Mouse (Mus musculus) spleen, adult 12 weeks (tissue): ENCODE data around the gene Bnip3.

Experiments used
- DNase-seq: peaks from one replicate; pipeline ENCODE4 v3.0.0; 2022; ENCODE audit warnings: low spot score

Bnip3 gene

DNA sequence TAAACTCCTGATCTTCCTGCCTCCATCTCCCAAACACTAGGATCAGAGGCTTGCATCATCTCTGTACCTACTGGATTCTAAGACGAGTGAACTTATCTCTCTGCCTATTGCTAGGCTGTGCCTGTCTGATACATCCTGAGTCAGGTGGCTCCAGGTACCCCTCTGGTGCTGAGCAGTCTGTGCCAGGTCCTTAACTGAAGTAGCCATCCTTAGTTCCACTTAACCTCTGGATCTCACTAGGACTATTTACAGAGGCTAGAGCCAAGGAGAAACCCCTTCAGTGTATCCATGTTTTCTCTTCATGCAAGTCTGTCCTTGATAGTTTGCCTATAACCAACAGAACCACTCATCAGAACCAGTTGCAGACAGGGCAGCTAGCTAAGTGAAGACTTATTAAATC, 2.9 kb downstream of the Bnip3 start:
- no peak for DNase-seq

DNA sequence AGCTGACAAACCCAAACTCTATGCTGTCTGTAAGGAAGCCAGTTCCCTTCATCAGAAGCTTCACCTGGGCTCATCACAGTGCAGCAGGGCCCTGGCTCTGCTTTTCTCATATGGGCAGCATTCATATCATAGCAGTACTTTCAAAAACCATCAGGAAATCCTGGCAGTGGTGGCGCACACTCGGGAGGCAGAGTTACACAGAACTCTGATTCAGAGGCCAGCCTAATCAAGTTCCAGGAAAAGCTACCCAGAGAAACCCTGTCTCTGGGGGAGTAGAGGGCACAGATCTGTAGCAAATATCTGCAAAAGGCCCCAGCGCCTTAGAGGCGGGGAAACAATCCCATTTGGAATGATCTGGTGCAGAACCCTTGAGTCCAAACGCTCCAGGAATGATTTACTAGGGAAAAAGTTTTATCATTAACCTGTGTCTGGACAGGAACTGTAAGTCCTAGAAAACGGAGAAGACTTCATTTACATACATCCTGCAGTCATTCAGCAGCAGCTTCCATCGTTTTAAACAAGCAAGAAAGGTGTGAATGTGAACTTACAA, 5.4 kb downstream of the Bnip3 start:
- no peak for DNase-seq

DNA sequence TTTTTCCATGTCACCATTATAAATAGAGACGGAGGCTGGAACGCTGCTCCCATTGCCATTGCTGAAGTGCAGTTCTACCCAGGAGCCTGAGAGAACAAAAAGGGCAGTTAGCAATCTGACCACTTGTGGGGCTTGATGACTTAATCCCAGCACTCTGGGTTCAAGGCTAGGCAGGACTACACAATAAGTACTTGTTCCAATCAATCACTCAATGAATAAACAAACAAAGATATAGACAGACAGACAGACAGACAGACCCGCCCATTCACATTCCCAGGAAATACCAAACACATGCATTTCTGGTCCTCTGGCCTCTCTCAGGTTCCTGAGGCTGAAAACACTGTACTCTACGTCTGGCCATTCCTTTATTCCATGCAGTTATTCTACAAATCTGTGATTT, 10.6 kb downstream of the Bnip3 start:
- no peak for DNase-seq

DNA sequence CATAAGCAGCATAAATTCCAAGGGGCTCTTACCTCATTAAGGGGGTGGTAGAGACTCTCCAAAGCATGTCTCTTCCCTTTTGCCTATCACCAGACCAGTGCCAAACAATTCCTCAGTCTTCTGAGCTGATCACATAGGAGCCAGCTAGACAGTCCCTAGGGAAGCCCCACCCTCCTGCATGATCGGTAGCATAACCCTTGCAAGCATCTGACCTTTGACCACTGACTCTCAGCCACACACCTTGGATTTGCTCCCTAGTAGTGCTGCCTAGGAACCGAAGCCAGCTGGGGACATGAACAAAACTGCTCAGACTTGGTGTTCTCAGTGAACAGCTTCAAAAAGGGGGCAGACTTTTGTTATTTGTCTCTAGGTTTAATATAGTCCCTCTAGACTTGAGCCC, 11.2 kb downstream of the Bnip3 start:
- DNase-seq = no peak

DNA sequence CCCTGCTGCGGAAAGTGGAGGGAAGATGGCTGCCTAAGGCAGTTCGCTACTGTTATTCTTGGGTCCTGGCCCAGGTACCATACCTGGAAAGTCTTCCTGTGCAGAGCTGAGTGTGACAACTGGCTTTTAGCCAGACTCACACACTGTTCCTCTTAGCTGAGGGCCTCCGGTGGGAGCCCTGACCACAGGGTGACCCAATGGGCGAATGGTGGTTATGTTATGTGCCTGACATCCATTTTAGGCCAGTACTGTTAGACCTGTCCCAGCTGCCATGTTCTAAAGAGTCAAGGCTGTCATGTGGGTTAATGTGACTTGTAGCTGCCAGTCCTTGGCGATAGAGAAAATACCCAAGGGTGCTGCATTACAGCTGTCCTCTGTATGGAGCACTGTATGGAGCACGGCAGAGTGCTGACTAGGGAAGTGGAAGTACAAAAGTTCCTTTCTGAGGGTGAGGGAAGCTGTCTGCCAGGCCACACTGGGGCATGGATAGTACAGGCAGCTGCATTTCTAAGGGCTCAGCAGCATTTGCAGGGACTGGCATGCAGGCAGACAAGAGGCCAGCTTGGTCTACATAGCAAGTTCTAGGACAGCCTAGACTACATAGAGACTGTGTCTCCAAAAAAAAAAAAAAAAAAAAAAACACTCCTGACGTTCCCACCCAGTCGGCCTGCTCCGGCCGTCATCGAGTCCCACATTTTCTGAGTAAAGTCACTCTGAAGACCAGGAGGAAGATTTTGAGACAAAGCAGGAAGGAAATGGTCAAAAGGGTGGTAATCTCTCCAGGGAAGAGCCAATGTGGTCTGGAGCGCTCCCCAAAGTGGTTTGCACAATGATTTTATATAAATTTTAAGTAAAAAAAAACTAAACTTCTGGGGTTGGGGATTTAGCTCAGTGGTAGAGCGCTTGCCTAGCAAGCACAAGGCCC, 23.7 kb downstream of the Bnip3 start:
- DNase-seq = no peak

DNA sequence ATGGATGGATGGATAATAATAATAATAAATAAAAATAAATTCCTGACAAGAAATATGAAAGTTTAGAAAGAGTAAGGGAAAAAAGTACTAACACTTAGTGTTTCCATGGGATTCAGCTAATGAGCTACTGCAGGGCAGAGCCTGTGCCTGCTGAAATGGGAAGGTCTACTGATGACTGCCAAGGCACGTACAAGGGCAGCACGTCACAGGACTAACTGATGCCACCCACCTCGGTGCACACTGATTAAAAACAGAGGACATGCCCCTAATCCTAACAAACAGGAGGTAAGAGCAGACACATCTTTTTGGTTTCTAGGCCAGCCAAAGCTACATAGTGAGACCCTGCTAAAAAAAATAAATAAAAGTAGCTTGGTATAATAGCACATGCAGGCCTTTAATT, 25.6 kb downstream of the Bnip3 start:
- no peak for DNase-seq

DNA sequence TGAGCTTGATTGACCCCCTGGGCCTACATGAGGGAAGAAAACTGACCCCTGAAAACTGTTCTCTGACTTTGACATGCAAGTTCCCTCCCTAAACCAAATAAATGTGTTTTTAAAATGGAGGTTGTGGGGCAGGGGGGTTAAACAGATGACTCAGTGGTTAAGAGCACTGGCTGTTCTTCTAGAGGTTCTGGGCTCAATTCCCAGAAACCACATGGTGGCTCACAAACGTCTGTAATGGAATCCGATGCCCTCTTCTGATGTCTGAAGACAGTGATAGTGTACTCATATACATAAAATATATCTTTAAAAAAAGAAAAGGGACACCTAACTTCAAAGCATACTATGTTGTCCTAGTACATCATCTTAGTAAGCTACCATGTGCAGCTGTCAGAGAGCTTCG, 34.3 kb downstream of the Bnip3 start:
- DNase-seq = no peak

DNA sequence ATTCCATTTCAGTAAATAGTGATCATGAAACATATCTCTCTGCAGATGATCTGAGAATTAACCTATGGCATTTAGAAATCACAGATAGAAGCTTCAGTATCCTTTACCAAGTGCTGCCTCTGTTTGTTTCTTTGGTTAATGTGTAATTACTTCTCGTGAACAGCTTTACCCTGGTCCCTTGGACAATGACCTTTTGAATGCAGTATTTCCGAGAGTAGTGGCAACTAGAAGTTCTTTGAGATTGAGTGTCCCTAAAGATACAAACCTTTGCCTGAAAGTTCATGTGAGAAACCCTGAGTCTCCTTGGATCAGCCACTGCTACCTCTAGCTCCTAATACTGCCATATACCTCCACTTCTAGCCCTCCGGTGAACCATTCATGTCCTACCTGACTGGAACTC, 36.4 kb downstream of the Bnip3 start:
- DNase-seq = no peak

DNA sequence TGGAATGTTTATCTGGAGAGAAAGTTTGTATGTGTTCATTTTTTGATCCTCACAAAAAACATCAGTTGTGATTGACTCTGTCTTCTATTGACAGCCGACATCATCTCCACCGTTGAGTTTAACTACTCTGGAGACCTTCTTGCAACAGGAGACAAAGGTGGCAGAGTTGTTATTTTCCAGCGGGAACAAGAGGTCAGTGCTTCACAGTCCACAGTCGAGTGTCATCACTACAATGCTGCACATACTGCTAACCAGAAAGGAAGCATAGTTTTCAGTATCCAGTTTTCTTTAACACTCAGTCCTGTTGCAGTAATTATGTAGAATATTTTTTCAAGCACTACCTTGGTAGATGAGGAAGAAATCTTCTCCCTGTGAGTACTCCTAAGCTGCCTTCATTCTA, 41.0 kb downstream of the Bnip3 start:
- no peak for DNase-seq

DNA sequence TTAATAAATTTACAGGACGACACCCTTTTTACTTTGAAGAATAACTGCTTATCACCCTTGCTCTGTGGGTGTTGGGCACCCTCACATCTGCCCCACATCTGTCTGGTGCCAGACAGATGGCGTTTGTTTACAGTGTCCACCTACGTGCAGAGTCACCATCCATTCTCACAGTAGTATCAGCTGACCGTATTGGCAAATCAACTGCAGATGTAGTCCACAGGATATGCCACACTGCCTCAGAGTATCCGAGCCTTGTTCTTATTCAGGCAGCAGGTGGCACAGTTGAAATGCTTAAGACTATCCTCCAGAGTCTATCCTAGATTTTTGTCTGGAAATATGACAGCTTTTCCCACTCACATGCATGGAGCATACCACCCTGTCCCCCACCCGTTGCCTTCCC, 42.0 kb downstream of the Bnip3 start:
- no peak for DNase-seq

DNA sequence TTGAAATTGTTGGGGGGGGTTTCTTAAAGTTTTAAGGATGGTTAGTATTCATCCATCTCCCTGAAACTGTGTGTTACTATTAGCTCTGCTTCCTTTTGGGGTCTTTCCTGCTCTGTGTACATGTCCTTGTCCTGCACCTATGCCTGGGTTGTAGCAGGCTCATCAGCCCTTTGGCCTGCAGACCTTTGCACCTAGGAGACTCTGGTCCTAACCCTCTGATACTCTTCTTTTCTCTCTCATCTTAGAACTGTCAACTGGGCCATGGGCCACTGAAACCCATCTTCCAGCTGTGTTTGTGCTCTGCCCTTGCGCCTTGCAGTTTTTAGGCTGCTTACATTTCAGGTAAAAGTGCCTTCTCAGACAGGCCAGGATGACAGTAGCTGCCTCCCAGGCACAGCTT, 44.5 kb downstream of the Bnip3 start:
- no peak for DNase-seq

DNA sequence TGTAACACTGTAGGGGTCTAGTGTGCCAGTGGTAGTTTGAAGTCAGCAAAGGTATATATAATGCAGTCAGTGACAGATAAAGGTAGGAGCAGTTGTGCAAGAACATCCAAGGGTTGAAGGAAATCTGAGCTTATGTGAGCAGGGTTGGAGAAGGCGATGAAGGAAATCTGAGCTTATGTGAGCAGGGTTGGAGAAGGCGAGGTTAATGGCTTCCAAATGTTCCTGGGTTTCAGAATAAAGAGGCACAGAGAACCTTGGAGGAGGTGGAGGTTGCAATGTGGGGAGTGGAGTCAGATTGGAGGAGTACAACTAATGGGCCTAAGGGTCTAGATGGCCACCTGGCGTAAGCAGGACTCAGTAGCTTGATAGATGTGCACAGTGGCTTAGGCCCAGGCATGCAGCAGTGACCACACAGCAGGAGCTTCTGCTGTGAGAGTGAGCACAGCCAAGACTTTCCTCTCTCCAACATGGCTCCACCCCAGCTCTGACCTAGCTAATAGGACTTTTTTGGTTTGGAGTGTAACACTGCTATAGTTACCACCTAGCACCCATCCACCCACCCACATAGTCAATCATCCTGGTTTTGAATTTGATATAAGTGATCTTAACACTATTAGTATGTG, 45.3 kb downstream of the Bnip3 start:
- no peak for DNase-seq

DNA sequence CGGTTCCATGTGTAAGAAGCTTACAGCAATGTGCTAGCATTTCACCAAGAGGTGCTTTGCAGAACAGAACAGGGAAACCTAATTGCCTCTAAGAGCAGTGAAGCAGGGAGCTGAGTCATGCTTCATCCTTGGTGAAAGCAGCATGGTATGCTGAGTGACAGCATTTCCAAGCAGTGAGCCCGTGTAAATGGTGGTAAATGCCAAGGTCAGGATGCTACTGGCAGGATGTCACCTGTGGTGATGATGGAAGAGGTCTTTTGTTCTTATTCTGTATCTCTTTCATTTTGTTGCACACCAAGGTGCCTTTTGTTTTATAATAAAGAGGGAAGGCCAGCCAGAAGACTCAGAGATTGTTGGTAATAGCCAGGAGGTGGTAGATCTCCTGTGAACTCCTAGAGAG, 52.6 kb downstream of the Bnip3 start:
- DNase-seq = no peak

DNA sequence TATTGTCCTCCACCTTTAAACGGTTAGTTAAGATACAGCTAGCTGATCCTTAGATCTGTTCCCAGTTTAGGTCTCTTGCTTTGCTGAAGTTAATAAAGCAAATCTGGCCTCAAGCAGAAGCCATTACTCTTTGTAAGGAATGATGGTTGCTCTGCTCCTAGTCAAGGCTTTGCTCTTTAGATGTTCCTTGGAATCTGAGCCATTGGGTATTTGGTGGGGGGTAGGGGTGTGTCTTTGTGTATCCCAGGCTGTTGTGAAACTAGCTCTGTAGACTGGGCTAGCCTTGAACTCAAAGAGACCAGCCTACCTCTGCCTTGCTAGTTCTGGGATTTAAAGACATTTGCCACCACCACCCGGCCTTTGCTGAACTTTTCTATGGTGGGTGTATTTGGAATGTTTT, 55.1 kb downstream of the Bnip3 start:
- DNase-seq = no peak

DNA sequence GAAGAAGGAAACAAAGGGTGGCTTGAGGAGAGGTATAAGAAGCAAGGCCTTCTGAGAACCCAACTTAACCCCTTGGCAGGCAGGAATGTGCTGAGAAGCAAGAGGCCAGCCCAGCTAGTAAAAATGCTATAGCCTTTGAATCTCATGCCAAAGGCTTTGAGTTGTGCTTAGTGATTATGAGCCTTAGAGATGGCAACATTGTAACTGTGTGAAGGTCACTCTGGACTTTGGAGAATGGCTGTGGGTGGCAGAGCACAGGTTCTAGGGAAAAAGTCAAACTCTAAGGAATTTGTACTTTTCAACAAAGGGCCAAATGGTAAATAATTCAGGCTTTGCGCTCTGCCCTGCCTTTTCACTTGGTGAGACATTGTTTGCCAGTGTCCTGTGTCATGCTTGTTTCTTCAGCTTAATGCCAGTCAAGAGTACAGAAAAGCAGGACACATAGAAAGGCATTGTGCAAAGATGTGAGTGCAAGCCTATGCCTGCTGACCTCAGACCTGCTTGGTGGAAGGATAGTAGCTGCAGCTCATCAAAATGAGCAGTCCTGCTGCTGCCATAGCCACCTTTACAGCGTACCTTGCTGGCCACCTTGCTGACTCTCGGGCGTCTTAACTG, 55.8 kb downstream of the Bnip3 start:
- no peak for DNase-seq

DNA sequence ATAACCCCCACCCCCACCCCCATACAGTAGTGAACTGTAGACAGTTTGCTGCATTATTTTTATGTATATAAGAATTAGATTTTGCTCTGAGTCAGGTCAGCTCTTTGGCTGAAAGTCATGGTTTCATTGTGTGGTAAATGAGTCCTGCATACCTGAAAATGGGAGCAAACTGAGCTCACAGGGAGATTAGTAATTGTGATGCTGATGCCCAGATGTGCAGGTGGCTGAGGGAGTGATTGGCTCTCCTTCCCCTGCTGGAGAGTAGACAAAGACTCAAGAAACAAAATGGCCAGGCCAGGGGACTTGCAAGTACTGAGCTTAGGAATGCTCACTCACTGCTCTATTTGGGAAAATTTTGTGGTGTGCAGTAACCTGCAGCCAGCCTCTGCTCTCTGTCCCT, 59.2 kb downstream of the Bnip3 start:
- no peak for DNase-seq

DNA sequence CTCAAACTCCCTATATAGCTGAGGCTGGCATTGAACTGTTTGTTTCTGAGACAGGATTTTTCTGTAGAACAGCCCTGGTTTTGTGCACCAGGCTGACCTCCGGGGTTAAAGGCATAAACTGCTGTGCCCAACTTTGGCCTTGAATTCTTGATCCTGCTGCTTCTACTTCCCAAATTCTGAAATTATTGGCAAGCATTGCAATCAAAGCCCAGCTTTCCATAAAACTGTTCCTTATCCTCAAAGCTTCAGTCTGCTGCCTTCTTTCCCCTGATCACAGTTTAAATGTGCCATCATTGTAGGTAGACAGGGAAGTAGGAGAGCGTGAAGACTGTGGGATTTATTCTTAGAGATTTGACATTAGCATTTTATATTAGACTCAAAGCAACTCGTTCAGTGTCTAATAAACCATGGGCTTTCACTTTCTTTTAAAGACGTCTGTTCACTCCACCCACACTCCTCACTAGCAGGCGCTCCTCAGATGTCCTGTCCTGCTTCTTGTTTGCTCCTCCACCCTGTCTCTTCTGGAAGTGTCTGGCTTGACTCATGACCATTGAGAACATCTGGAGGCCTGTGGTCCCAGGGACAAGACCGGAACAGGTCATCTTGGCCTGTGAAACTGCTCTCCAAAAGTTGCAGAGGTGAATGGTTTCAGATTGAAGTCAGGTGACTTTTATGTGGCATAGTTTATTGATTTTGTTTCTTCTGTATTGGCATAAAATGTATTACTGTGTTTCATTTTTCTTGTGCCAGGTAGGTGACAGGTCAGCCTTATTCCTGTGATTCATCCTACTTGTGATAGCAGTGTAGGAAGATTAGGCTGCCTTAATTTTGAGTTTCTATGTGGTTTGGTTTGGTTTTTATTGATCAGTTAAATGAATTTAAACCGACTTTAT, 61.0 kb downstream of the Bnip3 start:
- DNase-seq = no peak

DNA sequence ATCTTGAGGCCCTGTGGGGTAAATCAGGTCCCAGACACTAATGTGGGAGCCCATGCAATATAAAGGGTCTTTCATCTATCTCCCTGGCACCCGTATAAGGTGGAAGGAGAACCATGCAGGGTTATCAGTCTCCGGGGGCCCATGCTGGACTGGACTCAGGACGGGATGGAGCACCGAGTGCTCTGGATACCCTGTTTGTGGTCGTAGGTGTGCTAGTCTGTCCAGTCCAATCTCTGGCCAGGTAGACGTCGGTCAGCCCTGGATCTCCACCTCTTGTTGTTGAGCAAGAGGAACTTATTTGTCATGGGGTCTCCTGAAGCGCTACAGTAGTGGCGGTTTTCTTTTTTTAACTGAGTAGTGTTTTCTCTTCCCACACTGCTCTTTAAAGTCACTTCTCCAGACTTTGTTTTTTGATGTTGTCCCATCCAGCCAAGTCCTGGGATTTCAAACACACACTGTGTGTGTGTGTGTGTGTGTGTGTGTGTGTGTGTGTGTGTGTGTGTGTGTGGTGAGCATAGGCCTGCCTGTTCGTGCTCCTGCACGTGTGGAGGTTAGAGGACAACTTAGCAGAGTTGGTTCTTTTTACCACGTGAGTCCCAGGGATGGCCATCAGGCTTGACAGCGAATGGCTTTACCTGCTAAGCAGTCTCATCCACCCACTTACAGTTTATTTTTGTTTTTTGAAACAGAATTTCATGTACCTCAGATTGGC, 61.8 kb downstream of the Bnip3 start:
- DNase-seq = no peak

DNA sequence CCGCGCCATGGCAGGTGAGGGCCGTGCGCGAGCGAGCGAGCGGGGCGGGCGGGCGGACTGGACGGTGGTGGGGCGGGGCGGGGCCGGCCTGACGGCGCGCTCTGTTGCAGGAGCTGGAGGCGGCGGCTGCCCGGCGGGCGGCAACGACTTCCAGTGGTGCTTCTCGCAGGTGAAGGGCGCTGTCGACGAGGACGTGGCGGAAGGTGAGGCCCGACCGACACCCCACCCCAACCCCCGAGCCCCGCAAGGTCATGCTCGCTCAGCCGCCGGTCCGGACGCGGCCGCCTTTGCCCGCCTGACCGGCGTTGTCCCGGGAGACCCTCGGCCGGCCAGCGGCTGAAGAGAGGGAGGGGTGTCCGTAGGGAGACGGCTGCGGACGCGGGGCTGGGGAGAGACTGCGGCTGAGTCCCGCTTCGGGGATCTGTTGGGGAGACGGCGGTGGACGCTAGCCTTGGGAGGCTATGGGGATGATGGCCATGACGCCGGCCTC, 62.8 kb downstream of the Bnip3 start:
- DNase-seq = peak; percentile 14

DNA sequence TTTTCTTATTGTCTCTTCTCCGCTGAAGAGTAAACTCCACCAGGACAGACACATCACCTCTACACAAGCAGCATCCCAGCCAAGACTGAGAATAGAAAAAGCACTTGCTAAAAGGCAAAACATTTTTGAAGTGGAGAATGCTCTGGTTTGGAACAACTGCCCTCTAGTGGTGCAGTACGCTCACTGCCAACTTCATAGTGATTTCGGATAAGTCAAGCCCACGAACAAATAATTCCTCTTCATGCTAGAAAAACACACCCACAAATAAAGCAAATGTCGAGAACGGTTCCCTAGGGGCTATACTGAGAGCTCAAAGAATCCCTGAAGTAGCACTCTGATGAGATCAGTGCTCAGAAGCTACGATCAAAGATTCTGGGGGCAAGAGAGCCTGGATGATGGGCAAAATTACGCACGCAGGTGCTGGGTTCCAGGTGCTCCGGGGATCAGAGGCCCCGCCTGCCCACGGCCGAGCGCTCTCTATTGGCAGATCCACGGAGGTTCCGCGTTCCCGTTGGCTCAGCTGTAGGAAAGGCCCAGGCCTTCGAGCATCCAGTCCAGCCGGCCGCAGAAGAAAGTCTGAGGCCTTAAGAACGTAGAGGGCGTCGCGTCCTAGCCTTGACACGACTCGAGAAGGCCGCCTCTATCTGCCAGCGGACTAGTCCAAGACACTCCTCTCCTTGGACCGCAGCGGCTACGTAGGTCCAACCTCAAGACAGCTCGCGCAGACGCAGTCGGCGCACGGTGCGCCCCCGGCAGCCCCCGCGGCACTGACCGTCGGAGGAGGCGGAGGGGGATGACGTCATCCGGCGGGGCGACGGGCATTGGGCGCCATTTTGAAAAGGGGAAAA, 63.6 kb downstream of the Bnip3 start, which contains the start of the genes Ppp2r2d and Mapk1ip1:
Gene Ppp2r2d, plus strand, starts transcription at position 536 of the 848 bp plus-strand sequence.
Gene Mapk1ip1, minus strand, starts transcription at position 730 of the 848 bp plus-strand sequence.
- DNase-seq = peak; percentile 89
